Mouse (Mus musculus): ENCODE results near the gene Nsmce1. TPM values are rescaled to one million over a fixed set of nuclear protein-coding genes. Genes with fewer than 3 reads are reported as not detected.

Nsmce1 gene
- polyA plus RNA-seq, 2 experiments, result 42.3 to 90.1 TPM

- DNase-seq (ENCODE audit: low read depth in 3 of 3, low spot score in 3 of 3) (no peak), ATAC-seq (ENCODE audit: insufficient read depth) (no peak)
- Histone ChIP-seq H3K36me3 (replicated peaks; ENCODE audit: control insufficient read depth, insufficient read depth, low read depth) (no peaks in the 10 kb centered on the region), H3K4me2 (ENCODE audit: low read depth) (no peak overlapping the region), H3K27me3 (ENCODE audit: control insufficient read depth, insufficient read depth, low read length) (no peaks in the 10 kb centered on the region), H3K4me3 (ENCODE audit: insufficient read depth in 1 of 2, low read depth in 2 of 2, low read length in 2 of 2) (no peak overlapping the region), H3K4me1 (replicated peaks; ENCODE audit: control insufficient read depth in 2 of 2, insufficient read depth in 2 of 2, low read length in 1 of 2) (peaks cover 9 to 27% of the 10 kb centered on the region in 2 experiments), H3K9ac (replicated peaks) (no peak overlapping the region), H3K27ac (no peak overlapping the region), H3K9me3 (ENCODE audit: control insufficient read depth, low read length) (no peaks in the 10 kb centered on the region)
- 17% methylated on average over 5 of the region's 5 CpGs for WGBS (ENCODE audit: insufficient replicate concordance)
- TF ChIP-seq CTCF (IDR thresholded peaks at IDR 0.05; ENCODE audit: low read depth) (no peak), EP300 (IDR thresholded peaks at IDR 0.05; ENCODE audit: low read depth) (no peak)
These were observed 12.1 kb upstream of the Nsmce1 start for GRCm38 (mm10) chr7:125503374-125504092.

GRCm38 (mm10) chr7:125500879-125501278 lies 9.5 kb upstream of the Nsmce1 start:
- DNase-seq (ENCODE audit: low read depth in 3 of 3, low spot score in 3 of 3), result no peak
- WGBS (ENCODE audit: insufficient replicate concordance), result 72% methylated on average over 7 of the region's 7 CpGs

GRCm38 (mm10) chr7:125499927-125500868 lies 8.8 kb upstream of the Nsmce1 start:
- Histone ChIP-seq H3K27me3 (ENCODE audit: control insufficient read depth, insufficient read depth, low read length) (no peaks in the 10 kb centered on the region), H3K36me3 (replicated peaks; ENCODE audit: control insufficient read depth, insufficient read depth, low read depth) (no peaks in the 10 kb centered on the region), H3K27ac (no peak overlapping the region), H3K9me3 (ENCODE audit: control insufficient read depth, low read length) (no peaks in the 10 kb centered on the region), H3K9ac (replicated peaks) (no peak overlapping the region), H3K4me1 (replicated peaks; ENCODE audit: control insufficient read depth in 2 of 2, insufficient read depth in 2 of 2, low read length in 1 of 2) (peaks cover 9 to 27% of the 10 kb centered on the region in 2 experiments), H3K4me3 (ENCODE audit: insufficient read depth in 1 of 2, low read depth in 2 of 2, low read length in 2 of 2) (no peak overlapping the region), H3K4me2 (ENCODE audit: low read depth) (no peak overlapping the region)
- DNase-seq (ENCODE audit: low read depth in 3 of 3, low spot score in 3 of 3) (no peak), ATAC-seq (ENCODE audit: insufficient read depth) (peak; percentile 73)
- TF ChIP-seq EP300 (IDR thresholded peaks at IDR 0.05; ENCODE audit: low read depth), result no peak
- 38% methylated on average over 13 of the region's 13 CpGs for WGBS (ENCODE audit: insufficient replicate concordance)

More at GRCm38 (mm10) chr7:125500879-125501278, 9.5 kb upstream of the Nsmce1 start:
- no peaks in the 10 kb centered on the region for H3K36me3 ChIP-seq (replicated peaks; ENCODE audit: control insufficient read depth, insufficient read depth, low read depth)
- TF ChIP-seq CTCF (IDR thresholded peaks at IDR 0.05; ENCODE audit: low read depth) (no peak), EP300 (IDR thresholded peaks at IDR 0.05; ENCODE audit: low read depth) (no peak)
- H3K4me2 ChIP-seq (ENCODE audit: low read depth), result no peak overlapping the region
- no peaks in the 10 kb centered on the region for H3K9me3 ChIP-seq (ENCODE audit: control insufficient read depth, low read length)
- no peak overlapping the region for H3K9ac ChIP-seq (replicated peaks)
- H3K4me3 ChIP-seq (ENCODE audit: insufficient read depth in 1 of 2, low read depth in 2 of 2, low read length in 2 of 2), result no peak overlapping the region
- no peak for ATAC-seq (ENCODE audit: insufficient read depth)
- peaks cover 9 to 27% of the 10 kb centered on the region in 2 experiments for H3K4me1 ChIP-seq (replicated peaks; ENCODE audit: control insufficient read depth in 2 of 2, insufficient read depth in 2 of 2, low read length in 1 of 2)
- no peak overlapping the region for H3K27ac ChIP-seq
- H3K27me3 ChIP-seq (ENCODE audit: control insufficient read depth, insufficient read depth, low read length), result no peaks in the 10 kb centered on the region

- Histone ChIP-seq H3K36me3 (replicated peaks; ENCODE audit: control insufficient read depth, insufficient read depth, low read depth) (no peaks in the 10 kb centered on the region), H3K4me3 (ENCODE audit: insufficient read depth in 1 of 2, low read depth in 2 of 2, low read length in 2 of 2) (no peak overlapping the region), H3K27ac (no peak overlapping the region), H3K4me1 (replicated peaks; ENCODE audit: control insufficient read depth in 2 of 2, insufficient read depth in 2 of 2, low read length in 1 of 2) (peaks cover 14 to 29% of the 10 kb centered on the region in 2 experiments), H3K4me2 (ENCODE audit: low read depth) (no peak overlapping the region), H3K27me3 (ENCODE audit: control insufficient read depth, insufficient read depth, low read length) (no peaks in the 10 kb centered on the region), H3K9me3 (ENCODE audit: control insufficient read depth, low read length) (no peaks in the 10 kb centered on the region), H3K9ac (replicated peaks) (no peak overlapping the region)
- WGBS (ENCODE audit: insufficient replicate concordance), result 24% methylated on average over 6 of the region's 6 CpGs
- TF ChIP-seq CTCF (IDR thresholded peaks at IDR 0.05; ENCODE audit: low read depth) (no peak), EP300 (IDR thresholded peaks at IDR 0.05; ENCODE audit: low read depth) (no peak)
- ATAC-seq (ENCODE audit: insufficient read depth) (no peak), DNase-seq (ENCODE audit: low read depth in 3 of 3, low spot score in 3 of 3) (no peak)
These were observed 4.6 kb upstream of the Nsmce1 start for GRCm38 (mm10) chr7:125495864-125496440.

All from liver, embryonic 14.5 days (tissue).